Mouse (Mus musculus) activated CD4-positive, CD25-positive, alpha-beta regulatory T cell, adult 4 months (primary cell): ENCODE data around the gene 2410004B18Rik. TPM values are rescaled to one million over a fixed set of nuclear protein-coding genes. Genes with fewer than 3 reads are reported as not detected.

ENCODE experiments used
- polyA plus RNA-seq, 2 experiments: library from polyadenylated mRNA; unstranded; fragments of 100-300 nt; shearing (Covaris generic); gene quantifications; one replicate each; pipeline ENCODE4 v1.2.1; 2017

Gene 2410004B18Rik
- polyA plus RNA-seq, 2 experiments from 2014 or later, result 14.2 to 21.6 TPM

Other genes with a start within 250 kb of the 2410004B18Rik start
- gene Ddah1, start 179.3 kb upstream of the 2410004B18Rik start, polyA plus RNA-seq, result not detected
- 10 to 100 TPM; 51.9 to 53.0 TPM for gene Bcl10, start 15.2 kb upstream of the 2410004B18Rik start, polyA plus RNA-seq
- gene Syde2, start 49.9 kb downstream of the 2410004B18Rik start, polyA plus RNA-seq, result not detected
- gene Wdr63, start 170.1 kb downstream of the 2410004B18Rik start, polyA plus RNA-seq, result not detected
- gene Mcoln3, start 179.4 kb downstream of the 2410004B18Rik start, polyA plus RNA-seq, result 1 to 10 TPM; 3.4 to 5.1 TPM
- 10 to 100 TPM in 1 of 2 experiments, 1 to 10 TPM in 1; 5.6 to 11.7 TPM for gene Mcoln2, start 211.8 kb downstream of the 2410004B18Rik start, polyA plus RNA-seq